Mouse (Mus musculus) embryonic facial prominence, embryonic 11.5 days (tissue): ENCODE measurements at regions not wholly inside any gene's neighbourhood (a gene's known extent, or its start where the extent isn't known, plus 50 kb on each side); places are given as distances from the start of the nearest gene placed in this dataset.
A peak's percentile ranks its signal among the peaks of the same experiment; 100 is the strongest.

ENCODE experiments used
- ATAC-seq: fragments of 200-750 bp; cut with Nextera tagmentation; replicated peaks from 2 replicates; pipeline ENCODE4 v1.8.0; 2017; ENCODE audit warnings: low read depth; ENCODE audit not compliant: insufficient number of reproducible peaks, low FRiP score, low TSS enrichment
- DNase-seq: peaks from one replicate; pipeline ENCODE4 v3.0.0-alpha.2; 2015; ENCODE audit warnings: low spot score
- H3K27ac ChIP-seq: fragments of 300-500 bp; sonication (generic); replicated peaks from 2 replicates; pipeline ENCODE4 v1.5.1; 2014; ENCODE audit warnings: mild to moderate bottlenecking, low read depth, low read length, control low read depth
- H3K27me3 ChIP-seq: fragments of 300-500 bp; sonication (generic); 2 replicates; pipeline ENCODE4 v1.6.1; 2014; ENCODE audit warnings: mild to moderate bottlenecking, low read length, moderate library complexity, mixed read lengths; ENCODE audit not compliant: control insufficient read depth, insufficient read depth
- H3K36me3 ChIP-seq: fragments of 300-500 bp; sonication (generic); replicated peaks from 2 replicates; pipeline ENCODE4 v1.6.1; 2014; ENCODE audit warnings: low read depth, mild to moderate bottlenecking, low read length, moderate library complexity, mixed read lengths; ENCODE audit not compliant: control insufficient read depth, insufficient read depth
- H3K4me1 ChIP-seq: fragments of 300-500 bp; sonication (generic); 2 replicates; pipeline ENCODE4 v1.6.1; 2014; ENCODE audit warnings: low read length, mixed read lengths; ENCODE audit not compliant: control insufficient read depth, insufficient read depth
- H3K4me2 ChIP-seq: fragments of 300-500 bp; sonication (generic); 2 replicates; pipeline ENCODE4 v1.6.1; 2014; ENCODE audit warnings: low read depth, mild to moderate bottlenecking, control low read depth, low read length, moderate library complexity
- H3K4me3 ChIP-seq: fragments of 300-500 bp; sonication (generic); 2 replicates; pipeline ENCODE4 v1.5.1; 2014; ENCODE audit warnings: low read depth, low read length, control low read depth
- H3K9ac ChIP-seq: fragments of 300-500 bp; sonication (generic); replicated peaks from 2 replicates; pipeline ENCODE4 v1.6.1; 2014; ENCODE audit warnings: mild to moderate bottlenecking, control low read depth, low read length
- H3K9me3 ChIP-seq: fragments of 300-500 bp; sonication (generic); replicated peaks from 2 replicates; pipeline ENCODE4 v1.6.1; 2016; ENCODE audit warnings: mild to moderate bottlenecking, low read length, inconsistent platforms, mixed read lengths; ENCODE audit not compliant: control insufficient read depth
- WGBS: fragments of 180-500 bp; shearing (Covaris S2); extraction: QIAGEN DNeasy Blood & Tissue Kit; methylation state at CpG from one replicate; pipeline ENCODE4 v1.1.7; 2014; 5-methylcytosine and 5-hydroxymethylcytosine counted together

DNA sequence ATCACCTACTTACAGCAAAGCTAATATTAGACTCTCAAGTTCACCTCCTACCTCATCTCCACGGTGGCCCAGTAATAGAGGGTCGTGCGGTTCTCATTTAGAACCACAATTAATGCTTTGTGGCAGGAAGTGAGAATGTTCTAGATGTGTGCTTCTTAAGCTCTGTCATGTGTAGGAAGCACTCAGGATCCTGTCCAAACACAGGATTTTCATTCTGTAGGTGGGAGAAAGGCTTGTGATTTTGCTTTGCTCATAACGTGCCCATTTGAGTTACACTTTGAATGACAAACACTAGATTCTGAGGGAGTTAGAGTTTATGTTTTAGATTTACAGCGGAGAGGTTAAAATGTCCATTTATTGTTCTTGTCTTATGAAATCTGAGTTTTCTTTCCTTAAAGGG lies 308.0 kb upstream of the Gm15217 start:
- 85% methylated on average over 5 of the region's 5 CpGs for WGBS
- no peaks in the 10 kb centered on the region for H3K9me3 ChIP-seq
- H3K27me3 ChIP-seq, result no peaks in the 10 kb centered on the region
- ATAC-seq (no peak), DNase-seq (no peak)
- no peak overlapping the region for H3K27ac ChIP-seq
- H3K4me2 ChIP-seq, result no peak overlapping the region
- H3K4me3 ChIP-seq, result no peak overlapping the region
- H3K9ac ChIP-seq, result no peak overlapping the region
- no peaks in the 10 kb centered on the region for H3K4me1 ChIP-seq
- no peaks in the 10 kb centered on the region for H3K36me3 ChIP-seq

DNA sequence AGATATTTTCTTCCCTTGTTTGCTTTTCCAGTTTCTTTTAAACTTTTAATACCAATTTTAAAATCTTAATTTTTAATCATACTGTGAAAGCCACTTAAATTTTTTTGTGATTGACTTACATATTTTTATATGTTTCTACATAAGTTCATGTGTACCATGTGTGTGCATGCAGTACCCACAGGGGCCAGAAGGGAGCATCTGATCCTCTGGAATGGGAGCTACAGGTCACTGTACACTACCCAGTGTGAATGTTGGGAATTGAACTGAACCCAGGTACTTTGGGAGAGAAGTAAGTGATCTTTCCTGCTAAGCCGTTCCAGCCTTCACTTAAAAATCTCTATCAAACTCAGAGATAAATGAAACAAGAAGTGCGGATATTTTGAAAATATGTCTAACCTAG lies 302.5 kb upstream of the Gm15217 start:
- no peak overlapping the region for H3K9ac ChIP-seq
- no peak overlapping the region for H3K27ac ChIP-seq
- no peaks in the 10 kb centered on the region for H3K36me3 ChIP-seq
- WGBS, result 92% methylated on average over 2 of the region's 2 CpGs
- no peak overlapping the region for H3K4me2 ChIP-seq
- no peaks in the 10 kb centered on the region for H3K4me1 ChIP-seq
- no peak overlapping the region for H3K4me3 ChIP-seq
- ATAC-seq, result no peak
- DNase-seq, result peak; percentile 12
- H3K9me3 ChIP-seq, result no peaks in the 10 kb centered on the region
- no peaks in the 10 kb centered on the region for H3K27me3 ChIP-seq

DNA sequence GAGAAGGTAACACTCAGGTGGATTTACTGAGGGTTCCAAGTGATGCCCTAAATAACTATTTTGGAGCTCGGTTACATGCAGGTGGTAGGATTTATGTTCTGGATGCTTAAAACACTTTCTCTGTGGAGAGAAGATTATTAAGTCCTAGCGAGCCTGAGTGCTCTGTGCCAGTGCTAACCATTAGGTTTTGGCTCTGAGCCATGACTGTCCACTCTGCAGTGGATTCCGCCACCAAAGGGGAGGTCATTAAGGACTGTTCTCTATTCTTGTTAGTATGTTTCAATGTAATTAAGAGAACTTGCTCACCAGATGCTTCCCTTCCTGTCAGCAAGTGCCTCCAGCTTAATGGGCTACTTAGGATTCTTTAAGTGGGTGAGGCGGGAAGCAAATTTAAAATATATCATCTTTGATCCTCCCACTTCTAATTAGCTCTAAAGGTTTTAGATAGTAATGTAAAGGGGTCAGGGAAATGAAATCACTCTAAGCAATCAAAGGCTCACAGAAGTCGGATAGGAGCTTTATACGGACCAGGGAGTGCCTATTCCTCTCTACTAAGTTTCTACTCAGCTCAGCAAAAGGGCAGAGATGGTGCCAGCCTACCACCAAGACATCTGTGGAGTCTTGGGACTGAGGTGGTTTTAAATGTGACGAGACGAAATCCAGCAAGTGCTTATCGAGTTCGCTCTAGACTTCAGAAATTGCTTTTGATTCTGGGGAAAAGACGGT lies 301.6 kb upstream of the Gm15217 start:
- ATAC-seq (no peak), DNase-seq (no peak)
- H3K9me3 ChIP-seq, result no peaks in the 10 kb centered on the region
- H3K4me1 ChIP-seq, result no peaks in the 10 kb centered on the region
- H3K36me3 ChIP-seq, result no peaks in the 10 kb centered on the region
- no peaks in the 10 kb centered on the region for H3K27me3 ChIP-seq
- H3K27ac ChIP-seq, result no peak overlapping the region
- H3K4me2 ChIP-seq, result no peak overlapping the region
- H3K9ac ChIP-seq, result no peak overlapping the region
- 80% methylated on average over 11 of the region's 11 CpGs for WGBS
- H3K4me3 ChIP-seq, result no peak overlapping the region

DNA sequence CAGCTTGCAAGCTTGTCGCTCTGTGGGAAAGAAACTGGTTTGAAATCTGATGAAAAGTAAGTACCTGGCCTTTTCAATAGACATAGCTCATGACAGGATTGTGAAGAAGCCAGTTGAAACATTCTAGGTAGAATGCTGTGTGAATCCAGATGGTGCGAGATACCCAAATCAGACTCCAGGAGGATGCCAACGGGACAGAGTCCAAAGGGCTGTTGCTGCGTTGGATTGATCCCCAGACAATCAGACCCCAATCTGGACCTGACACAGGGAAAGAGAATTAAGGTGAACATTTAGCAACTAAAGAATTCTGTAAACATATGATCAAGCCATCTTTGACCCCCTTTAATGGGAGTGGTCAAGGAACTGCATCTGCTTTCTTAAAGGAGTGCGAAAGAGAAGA lies 296.6 kb upstream of the Gm15217 start:
- H3K27ac ChIP-seq, result no peak overlapping the region
- WGBS, result 85% methylated on average over 5 of the region's 5 CpGs
- ATAC-seq (no peak), DNase-seq (no peak)
- no peak overlapping the region for H3K4me2 ChIP-seq
- H3K36me3 ChIP-seq, result no peaks in the 10 kb centered on the region
- H3K4me3 ChIP-seq, result no peak overlapping the region
- H3K27me3 ChIP-seq, result no peaks in the 10 kb centered on the region
- no peak overlapping the region for H3K9ac ChIP-seq
- no peaks in the 10 kb centered on the region for H3K9me3 ChIP-seq
- no peaks in the 10 kb centered on the region for H3K4me1 ChIP-seq

DNA sequence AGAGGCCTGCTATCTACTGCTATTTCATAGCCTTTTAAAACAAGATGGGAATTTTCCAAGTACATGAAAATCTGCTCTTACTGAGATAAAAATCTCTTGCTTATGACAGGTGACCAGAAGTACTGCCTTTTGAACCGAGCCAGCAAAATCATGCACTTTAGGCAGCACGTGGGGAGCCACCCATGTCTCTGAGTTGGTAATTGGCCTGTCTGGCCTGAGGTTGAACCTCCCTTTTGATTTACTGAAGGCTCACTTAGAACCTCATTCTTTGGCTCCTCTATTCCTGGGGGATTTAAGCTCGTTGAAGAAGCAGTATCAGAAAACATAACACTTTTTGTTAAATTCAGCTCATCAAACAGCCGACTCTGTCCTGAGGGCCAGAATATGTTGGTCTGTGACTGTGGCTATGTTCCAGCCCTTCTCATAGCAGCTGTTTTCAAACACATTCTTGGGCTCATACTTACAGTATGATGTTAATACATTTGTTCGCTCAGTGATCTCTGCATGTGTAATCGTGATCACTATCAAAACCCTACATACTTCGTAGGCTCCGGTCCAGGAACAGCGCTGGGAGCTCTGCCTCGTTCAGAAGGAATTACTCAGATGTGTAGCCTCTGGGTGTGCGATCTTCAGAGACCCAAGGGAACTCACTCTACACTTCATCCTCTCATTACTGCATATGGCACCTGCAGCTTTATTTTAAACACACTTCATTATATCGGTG lies 290.1 kb upstream of the Gm15217 start:
- H3K36me3 ChIP-seq, result no peaks in the 10 kb centered on the region
- H3K4me2 ChIP-seq, result no peak overlapping the region
- ATAC-seq (no peak), DNase-seq (no peak)
- H3K9ac ChIP-seq, result no peak overlapping the region
- 78% methylated on average over 12 of the region's 12 CpGs for WGBS
- H3K27ac ChIP-seq, result no peak overlapping the region
- no peaks in the 10 kb centered on the region for H3K27me3 ChIP-seq
- no peaks in the 10 kb centered on the region for H3K4me1 ChIP-seq
- H3K9me3 ChIP-seq, result no peaks in the 10 kb centered on the region
- no peak overlapping the region for H3K4me3 ChIP-seq

DNA sequence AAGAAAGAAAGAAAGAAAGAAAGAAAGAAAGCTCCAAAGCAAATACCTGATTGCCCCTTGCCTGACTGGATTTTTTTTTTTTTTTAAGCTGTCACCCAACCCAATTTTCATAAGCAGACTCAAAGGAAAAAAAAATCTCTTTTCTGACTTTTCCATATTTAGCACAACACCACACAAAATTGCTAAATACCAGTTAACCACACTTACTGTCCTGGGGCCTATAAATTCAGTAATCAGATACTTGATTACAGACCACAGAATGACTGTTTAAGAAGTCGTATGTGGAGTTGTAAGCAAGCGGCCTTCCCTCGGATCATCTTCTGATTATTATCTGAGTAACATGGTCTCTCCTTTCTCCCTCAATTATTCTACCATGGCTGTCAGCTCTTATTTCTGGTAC lies 263.3 kb upstream of the Gm15217 start:
- Histone ChIP-seq H3K36me3 (no peaks in the 10 kb centered on the region), H3K4me2 (no peak overlapping the region), H3K27ac (no peak overlapping the region), H3K4me3 (no peak overlapping the region), H3K27me3 (no peaks in the 10 kb centered on the region), H3K9me3 (no peaks in the 10 kb centered on the region), H3K4me1 (no peaks in the 10 kb centered on the region), H3K9ac (no peak overlapping the region)
- 70% methylated on average over 3 of the region's 3 CpGs for WGBS
- DNase-seq (no peak), ATAC-seq (no peak)

DNA sequence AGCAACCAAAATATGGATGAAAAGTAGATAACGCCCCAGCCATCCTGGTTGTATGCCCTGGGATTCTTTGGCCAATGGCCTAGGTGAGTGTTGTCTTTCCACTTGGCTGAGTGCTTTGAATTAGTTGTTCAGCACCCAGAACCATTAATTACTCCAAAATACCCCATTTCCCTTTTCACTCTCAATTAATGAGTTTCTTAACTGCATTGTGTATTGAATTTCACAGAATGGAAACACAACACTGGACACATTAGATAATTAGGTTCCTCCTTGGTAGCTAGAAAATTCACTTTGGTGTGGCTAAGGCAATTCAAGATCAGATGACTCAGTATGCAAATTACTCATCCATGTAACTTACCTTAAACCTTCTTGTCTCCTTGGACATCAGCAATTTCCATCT lies 252.7 kb upstream of the Gm15217 start:
- H3K36me3 ChIP-seq, result no peaks in the 10 kb centered on the region
- H3K27me3 ChIP-seq, result no peaks in the 10 kb centered on the region
- no peak overlapping the region for H3K4me3 ChIP-seq
- H3K9me3 ChIP-seq, result no peaks in the 10 kb centered on the region
- 79% methylated on average over 1 of the region's 1 CpGs for WGBS
- no peak for DNase-seq
- no peak for ATAC-seq
- no peak overlapping the region for H3K4me2 ChIP-seq
- no peak overlapping the region for H3K9ac ChIP-seq
- H3K27ac ChIP-seq, result no peak overlapping the region
- H3K4me1 ChIP-seq, result no peaks in the 10 kb centered on the region

DNA sequence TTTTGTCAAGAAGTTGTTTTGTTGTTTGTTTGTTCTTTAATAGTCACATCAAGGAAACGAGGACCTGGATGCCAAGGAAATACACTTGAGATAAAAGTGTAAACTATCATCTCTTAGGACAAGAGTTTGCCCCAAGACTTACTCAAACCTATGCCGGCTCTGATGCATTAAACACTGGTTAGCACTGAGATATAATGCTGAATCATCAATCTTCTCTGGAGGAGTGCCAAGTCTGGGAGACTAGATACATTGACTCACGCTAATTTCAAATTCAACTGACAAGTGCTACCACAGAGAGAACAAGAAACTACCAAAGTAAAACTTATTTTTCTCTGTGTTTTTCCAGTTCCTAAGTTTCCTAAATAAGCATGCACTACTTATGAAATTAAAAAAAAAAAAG lies 249.5 kb upstream of the Gm15217 start:
- ATAC-seq, result no peak
- H3K27me3 ChIP-seq, result no peaks in the 10 kb centered on the region
- no peaks in the 10 kb centered on the region for H3K36me3 ChIP-seq
- H3K4me2 ChIP-seq, result no peak overlapping the region
- WGBS, result 84% methylated on average over 3 of the region's 3 CpGs
- H3K4me3 ChIP-seq, result no peak overlapping the region
- no peak overlapping the region for H3K9ac ChIP-seq
- H3K4me1 ChIP-seq, result no peaks in the 10 kb centered on the region
- DNase-seq, result no peak
- H3K9me3 ChIP-seq, result no peaks in the 10 kb centered on the region
- H3K27ac ChIP-seq, result no peak overlapping the region
